Mouse (Mus musculus) urinary bladder, postnatal 36 days (tissue): ENCODE data around the gene Myadm.
A peak's percentile ranks its signal among the peaks of the same experiment; 100 is the strongest.

ENCODE experiments used
- DNase-seq, 2 experiments: peaks; one replicate each; pipeline ENCODE4 v3.0.0; 2022; ENCODE audit warnings: low spot score in 2 of 2, mixed read lengths in 1 of 2

Myadm gene

GRCm38 (mm10) chr7:3317704-3318103 is 28.8 kb downstream of the Myadm start:
- no peak for DNase-seq

GRCm38 (mm10) chr7:3320856-3321255 is 32.0 kb downstream of the Myadm start:
- DNase-seq, result no peak

GRCm38 (mm10) chr7:3323826-3324225 is 34.9 kb downstream of the Myadm start:
- DNase-seq, result no peak

- no peak for DNase-seq
These were observed 39.1 kb downstream of the Myadm start for GRCm38 (mm10) chr7:3327961-3328360.

DNA sequence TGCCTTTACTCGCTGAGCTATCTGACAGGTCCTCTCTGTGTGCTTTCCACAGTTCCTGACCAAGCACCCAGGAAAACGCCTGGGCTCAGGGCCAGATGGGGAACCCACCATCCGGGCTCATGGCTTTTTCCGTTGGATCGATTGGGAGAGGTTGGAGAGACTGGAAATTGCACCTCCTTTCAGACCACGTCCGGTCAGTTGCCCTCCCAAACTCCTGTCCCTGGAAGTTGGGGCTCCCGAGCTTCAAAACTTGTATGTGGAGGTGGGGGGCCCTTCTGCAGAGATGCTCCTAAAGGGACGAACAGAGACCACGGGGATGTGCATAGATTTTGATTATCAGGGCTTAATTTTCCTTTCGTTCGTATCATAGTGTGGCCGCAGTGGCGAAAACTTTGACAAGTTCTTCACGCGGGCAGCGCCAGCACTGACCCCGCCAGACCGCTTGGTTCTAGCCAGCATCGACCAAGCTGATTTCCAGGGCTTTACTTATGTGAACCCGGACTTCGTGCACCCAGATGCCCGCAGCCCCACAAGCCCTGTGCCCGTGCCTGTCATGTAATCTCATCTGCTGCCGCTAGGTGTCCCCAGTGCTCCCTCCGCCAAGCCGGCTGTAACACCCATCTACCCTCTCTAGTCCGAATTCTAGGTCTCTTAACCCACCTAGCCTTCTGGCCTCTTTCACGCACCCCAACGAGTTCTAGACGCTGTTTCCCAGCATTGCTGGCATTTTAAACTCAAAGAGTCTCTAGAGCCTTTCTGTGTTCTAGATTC is 41.1 kb downstream of the Myadm start:
- DNase-seq, result peak; percentile 62 to 76

DNA sequence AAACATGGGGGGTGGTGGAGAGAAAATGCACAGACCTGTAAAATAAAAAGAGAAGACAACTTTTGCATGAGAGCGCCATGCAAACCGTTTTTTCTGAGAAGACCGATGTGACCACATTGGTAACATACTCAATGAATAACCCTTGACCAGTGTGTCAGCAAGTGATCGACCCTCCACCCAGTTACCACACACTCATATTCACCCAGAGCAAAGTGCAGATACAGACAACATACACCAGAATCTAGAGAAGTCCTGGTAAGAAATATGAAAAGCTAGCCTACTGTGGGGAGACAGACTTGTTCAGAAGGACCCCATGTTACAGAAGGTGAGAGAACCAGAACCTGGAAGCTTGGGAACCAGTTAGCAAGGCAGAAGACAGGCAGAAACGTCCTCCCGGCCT is 42.3 kb downstream of the Myadm start:
- DNase-seq, result no peak

GRCm38 (mm10) chr7:3331581-3332223 is 42.8 kb downstream of the Myadm start:
- peak in 1 of 2 experiments; percentile 24 for DNase-seq

DNA sequence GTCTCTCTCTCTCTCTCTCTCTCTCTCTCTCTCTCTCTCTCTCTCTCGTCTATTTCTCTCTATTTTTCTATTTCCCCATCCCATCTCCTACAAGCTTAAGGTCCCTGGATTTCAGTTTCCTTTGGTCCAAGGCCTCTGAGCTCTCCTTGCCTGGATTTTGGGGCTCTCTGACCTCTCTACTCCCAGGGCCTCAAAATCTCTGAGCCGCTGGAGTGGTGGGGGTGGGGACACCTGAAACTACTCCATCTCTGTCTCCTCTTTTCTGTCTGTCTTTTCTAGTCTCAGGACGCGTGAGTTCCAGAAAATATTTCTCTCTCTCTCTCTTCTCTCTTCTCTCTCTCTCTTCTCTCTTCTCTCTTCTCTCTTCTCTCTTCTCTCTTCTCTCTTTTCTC is 43.3 kb downstream of the Myadm start:
- no peak for DNase-seq

DNA sequence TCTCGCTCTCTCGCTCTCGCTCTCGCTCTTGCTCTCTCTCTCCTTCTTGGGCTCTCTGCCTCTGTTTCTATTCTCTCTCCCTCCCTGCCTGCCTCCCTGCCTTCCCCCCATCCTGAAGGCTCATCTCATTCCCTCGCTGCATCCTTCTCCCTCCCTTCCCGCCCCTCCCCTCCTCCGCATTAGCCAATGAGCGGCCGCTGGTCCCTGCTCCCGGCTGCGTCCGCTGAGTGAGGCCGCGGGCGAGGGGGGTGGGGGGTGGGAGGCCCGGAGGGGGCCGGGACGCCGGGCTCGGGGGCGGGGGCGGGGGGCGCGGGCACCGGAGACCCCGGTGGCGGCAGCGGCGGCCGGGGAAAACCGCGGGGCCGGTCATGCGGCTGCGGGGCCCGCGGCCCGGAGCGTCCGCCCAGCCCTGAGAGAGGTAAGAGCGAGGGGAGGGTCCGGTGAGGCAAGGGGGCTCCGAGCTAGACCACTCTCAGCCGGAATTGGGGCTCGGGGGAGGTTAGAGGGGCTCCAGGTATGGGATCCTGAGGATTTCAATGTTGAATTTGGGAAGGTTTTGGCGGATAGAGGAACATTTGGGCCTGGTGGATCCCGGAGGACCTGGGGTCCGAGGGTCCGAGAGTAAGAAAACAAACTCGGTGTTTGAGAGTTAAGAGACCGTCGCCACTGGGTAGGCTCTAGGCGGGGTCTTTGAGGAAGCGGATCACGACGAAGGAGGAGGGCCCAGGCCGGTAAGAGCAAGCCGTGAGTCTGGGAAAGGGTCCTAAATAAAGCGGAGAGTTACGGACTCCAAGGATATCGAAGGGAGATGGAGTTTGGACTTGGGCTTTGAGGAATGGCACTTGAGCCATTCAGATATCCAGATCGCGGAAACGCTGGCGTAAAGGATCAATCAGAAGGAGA is 44.0 kb downstream of the Myadm start, which contains the start of gene Cacng7:
TSS of gene Cacng7 (plus strand) at position 337 of the 903 bp plus-strand sequence.
- DNase-seq, result no peak

GRCm38 (mm10) chr7:3333542-3333941 is 44.7 kb downstream of the Myadm start:
- DNase-seq, result no peak

DNA sequence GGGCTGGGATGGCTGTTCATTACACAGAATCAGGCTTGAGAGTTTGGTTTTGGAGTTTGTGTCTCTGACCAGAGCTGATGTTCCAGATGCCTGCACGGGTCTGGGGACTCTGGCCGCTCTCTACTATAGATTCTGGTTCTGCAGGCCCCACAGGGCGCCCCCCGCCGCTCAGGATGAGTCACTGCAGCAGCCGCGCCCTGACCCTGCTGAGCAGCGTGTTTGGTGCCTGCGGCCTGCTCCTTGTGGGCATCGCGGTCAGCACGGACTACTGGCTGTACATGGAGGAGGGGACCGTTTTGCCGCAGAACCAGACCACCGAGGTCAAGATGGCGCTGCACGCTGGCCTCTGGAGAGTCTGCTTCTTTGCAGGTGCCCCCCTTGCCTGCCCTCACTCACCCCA is 47.5 kb downstream of the Myadm start:
- DNase-seq, result no peak

- DNase-seq, result no peak
These were observed 49.5 kb downstream of the Myadm start for GRCm38 (mm10) chr7:3338286-3338935.

DNA sequence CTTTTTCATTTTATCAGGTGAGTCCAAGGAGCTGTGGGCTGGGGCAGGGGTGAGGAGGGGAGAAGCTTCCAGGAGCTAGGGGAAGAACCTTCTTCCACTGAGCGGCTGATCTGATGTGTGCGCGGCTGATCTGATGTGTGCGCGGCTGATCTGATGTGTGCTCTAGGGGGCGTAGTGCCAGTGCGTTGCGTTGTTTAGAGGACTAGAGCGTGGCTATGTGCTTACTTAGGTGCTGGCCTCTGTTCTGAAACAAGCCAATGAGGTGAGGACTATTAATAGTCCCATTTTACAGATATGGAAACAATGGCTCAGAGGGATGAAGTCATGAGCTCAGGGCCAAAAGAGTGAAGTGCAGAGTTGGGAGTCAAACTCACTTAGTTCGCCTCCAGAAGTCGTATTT is 50.1 kb downstream of the Myadm start:
- DNase-seq, result no peak

- no peak for DNase-seq
These were observed 55.0 kb downstream of the Myadm start for GRCm38 (mm10) chr7:3343861-3344260.

DNA sequence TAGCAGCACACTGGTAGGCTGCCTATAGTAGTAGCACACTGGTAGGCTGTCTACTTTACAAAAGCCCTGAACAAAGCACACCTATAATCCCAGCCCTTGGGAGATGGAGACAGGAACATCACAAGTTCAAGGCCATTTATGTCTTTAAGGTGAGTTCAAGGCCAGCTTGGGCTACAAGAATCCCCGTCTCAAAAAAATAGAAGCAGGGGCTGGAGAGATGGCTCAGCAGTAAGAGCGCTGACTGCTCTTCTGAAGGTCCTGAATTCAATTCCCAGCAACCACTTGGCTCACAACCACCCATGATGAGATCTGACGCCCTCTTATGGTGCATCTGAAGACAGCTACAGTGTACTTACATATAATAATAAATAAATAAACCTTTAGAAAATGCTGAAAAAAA is 56.4 kb downstream of the Myadm start:
- DNase-seq, result no peak

DNA sequence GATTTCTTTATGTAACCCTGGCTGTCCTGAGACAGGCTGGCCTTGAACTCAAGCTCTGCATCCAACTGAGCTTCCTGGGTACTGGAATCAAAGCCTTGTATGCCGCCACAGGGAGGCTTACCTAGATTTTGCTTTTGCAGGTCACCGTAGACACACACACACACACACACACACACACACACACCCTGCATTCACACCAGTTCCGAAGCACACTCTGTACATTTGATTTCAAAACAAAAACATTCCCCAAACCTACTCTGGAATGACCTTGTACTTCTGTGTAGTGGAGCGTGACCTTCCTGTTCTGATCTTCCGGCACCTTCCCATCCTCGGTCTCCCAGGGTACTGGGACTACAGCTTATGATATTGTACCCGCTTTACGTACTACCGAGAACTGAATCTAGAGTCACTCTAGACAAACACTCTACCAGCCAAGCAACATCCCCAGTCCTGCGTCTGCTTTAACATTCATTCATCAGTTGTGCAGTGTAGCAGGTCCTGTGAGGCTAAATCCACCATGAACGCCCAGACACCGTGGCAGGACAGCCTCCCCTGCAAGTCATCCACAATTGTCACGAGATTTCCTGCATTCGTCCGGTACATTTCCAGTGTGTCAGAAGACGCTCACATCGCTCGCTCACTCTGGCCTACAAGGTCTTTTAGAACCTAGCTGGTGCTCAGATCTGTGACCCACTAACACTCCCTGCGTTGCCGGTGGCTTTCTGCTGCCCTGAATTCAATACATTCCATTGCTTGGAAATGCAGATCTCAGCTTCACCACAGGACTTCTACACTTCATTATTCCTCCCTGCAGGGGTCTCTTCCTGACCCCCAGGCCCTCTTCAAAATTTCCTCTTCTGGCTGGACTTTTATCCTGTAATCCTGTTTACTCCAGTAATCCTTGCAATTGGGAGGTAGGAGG is 58.7 kb downstream of the Myadm start:
- no peak for DNase-seq

DNA sequence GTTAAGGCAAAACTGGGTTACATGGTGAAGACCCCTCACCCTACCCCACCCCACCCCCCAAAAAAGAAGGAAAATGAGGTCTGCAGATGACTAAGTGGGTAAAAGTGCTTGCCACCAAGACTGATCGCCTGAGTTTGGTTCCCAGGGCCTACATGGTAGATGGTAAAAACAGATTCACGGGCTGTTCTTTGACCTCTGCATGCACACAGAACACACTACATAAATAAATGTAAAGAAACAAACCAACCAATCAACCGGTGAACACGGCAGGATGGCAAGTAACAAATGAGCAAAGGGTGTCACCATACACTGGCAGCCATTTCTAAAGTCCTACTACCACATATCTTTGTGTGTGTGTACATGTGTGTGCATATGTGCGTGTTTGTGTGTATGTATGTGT is 59.4 kb downstream of the Myadm start:
- DNase-seq, result no peak

DNA sequence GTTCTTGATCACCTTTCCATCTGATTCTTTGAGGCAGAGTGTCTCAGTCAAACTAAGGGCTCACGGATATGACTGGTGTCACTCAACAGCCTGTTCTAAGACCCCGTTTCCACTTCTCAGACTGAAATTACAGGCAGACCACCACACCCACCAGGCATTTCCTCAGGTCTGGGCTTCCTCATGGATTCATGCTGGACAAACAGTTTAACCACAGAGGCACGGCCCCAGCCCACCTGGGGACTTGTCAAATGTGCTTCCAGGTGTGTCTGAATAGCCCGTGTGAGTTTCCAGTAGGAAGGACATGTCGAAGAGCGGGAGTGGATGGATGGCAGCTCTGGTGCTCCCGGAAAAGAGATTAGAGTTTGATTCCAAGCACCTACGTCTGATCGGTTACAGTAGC is 60.9 kb downstream of the Myadm start:
- DNase-seq, result no peak
